Mouse (Mus musculus): Measurements from ENCODE around the gene Man2a1. TPM values are rescaled to one million over a fixed set of nuclear protein-coding genes. Genes with fewer than 3 reads are reported as not detected.

Man2a1 gene
- polyA plus RNA-seq, 1 experiment from 2014 or later: 13.7 TPM

GRCm38 (mm10) chr17:64725214-64725613 is 124.7 kb downstream of the Man2a1 start:
- H3K9ac ChIP-seq (ENCODE audit: low read length): no peak overlapping the region
- ATAC-seq (ENCODE audit: insufficient read depth, low FRiP score): no peak
- H3K27me3 ChIP-seq (ENCODE audit: control insufficient read depth, insufficient read depth, low read length): no peaks in the 10 kb centered on the region
- WGBS: 83% methylated on average over 3 of the region's 3 CpGs
- no peak overlapping the region for H3K27ac ChIP-seq (ENCODE audit: low read length)
- H3K4me1 ChIP-seq (ENCODE audit: control insufficient read depth, insufficient read depth, low read length): no peaks in the 10 kb centered on the region
- no peak overlapping the region for H3K4me3 ChIP-seq (replicated peaks; ENCODE audit: low read length)
- no peaks in the 10 kb centered on the region for H3K9me3 ChIP-seq (replicated peaks; ENCODE audit: control insufficient read depth, low read length)
- H3K36me3 ChIP-seq (ENCODE audit: control insufficient read depth, insufficient read depth, low read length): no peaks in the 10 kb centered on the region
- H3K4me2 ChIP-seq (ENCODE audit: low read depth, low read length): no peak overlapping the region

DNA sequence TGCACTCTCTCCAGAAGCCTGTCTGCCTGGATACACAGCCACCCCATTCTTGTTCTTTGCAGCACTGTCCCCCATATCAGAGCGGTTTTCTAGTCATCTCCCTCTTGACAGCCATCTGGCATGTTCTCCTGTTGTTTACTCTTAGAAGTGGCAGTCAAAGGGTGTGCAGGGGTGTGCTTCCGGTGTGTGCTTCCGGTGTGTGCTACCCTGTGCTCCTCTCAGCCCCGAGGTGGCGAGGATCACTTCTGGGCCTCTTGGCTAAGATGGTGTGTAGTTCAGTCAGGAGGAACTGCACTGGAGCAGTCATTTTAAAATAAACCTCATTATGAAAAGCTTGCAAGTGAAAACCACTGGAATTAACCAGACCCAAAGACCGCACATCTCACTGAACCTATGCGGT is 125.5 kb downstream of the Man2a1 start:
- Histone ChIP-seq H3K4me1 (ENCODE audit: control insufficient read depth, insufficient read depth, low read length) (no peaks in the 10 kb centered on the region), H3K9me3 (replicated peaks; ENCODE audit: control insufficient read depth, low read length) (no peaks in the 10 kb centered on the region), H3K27me3 (ENCODE audit: control insufficient read depth, insufficient read depth, low read length) (no peaks in the 10 kb centered on the region), H3K4me2 (ENCODE audit: low read depth, low read length) (no peak overlapping the region), H3K4me3 (replicated peaks; ENCODE audit: low read length) (no peak overlapping the region), H3K9ac (ENCODE audit: low read length) (no peak overlapping the region), H3K36me3 (ENCODE audit: control insufficient read depth, insufficient read depth, low read length) (no peaks in the 10 kb centered on the region), H3K27ac (ENCODE audit: low read length) (no peak overlapping the region)
- 83% methylated on average over 7 of the region's 7 CpGs for WGBS
- ATAC-seq (ENCODE audit: insufficient read depth, low FRiP score): no peak

- Histone ChIP-seq H3K4me1 (ENCODE audit: control insufficient read depth, insufficient read depth, low read length) (no peaks in the 10 kb centered on the region), H3K9me3 (replicated peaks; ENCODE audit: control insufficient read depth, low read length) (no peaks in the 10 kb centered on the region), H3K4me3 (replicated peaks; ENCODE audit: low read length) (no peak overlapping the region), H3K4me2 (ENCODE audit: low read depth, low read length) (no peak overlapping the region), H3K27me3 (ENCODE audit: control insufficient read depth, insufficient read depth, low read length) (no peaks in the 10 kb centered on the region), H3K27ac (ENCODE audit: low read length) (no peak overlapping the region), H3K36me3 (ENCODE audit: control insufficient read depth, insufficient read depth, low read length) (0 out of 2 replicates have a peak, but pooled peaks cover 17% of the 10 kb centered on the region), H3K9ac (ENCODE audit: low read length) (no peak overlapping the region)
- 90% methylated on average over 4 of the region's 4 CpGs for WGBS
- no peak for ATAC-seq (ENCODE audit: insufficient read depth, low FRiP score)
These were observed 135.0 kb downstream of the Man2a1 start for GRCm38 (mm10) chr17:64735492-64735891.

- H3K4me3 ChIP-seq (replicated peaks; ENCODE audit: low read length): no peak overlapping the region
- no peaks in the 10 kb centered on the region for H3K9me3 ChIP-seq (replicated peaks; ENCODE audit: control insufficient read depth, low read length)
- WGBS: 50% methylated on average over 1 of the region's 1 CpGs
- H3K4me2 ChIP-seq (ENCODE audit: low read depth, low read length): no peak overlapping the region
- no peak for ATAC-seq (ENCODE audit: insufficient read depth, low FRiP score)
- no peak overlapping the region for H3K9ac ChIP-seq (ENCODE audit: low read length)
- no peaks in the 10 kb centered on the region for H3K27me3 ChIP-seq (ENCODE audit: control insufficient read depth, insufficient read depth, low read length)
- H3K4me1 ChIP-seq (ENCODE audit: control insufficient read depth, insufficient read depth, low read length): no peaks in the 10 kb centered on the region
- H3K36me3 ChIP-seq (ENCODE audit: control insufficient read depth, insufficient read depth, low read length): peaks cover 23% of the 10 kb centered on the region
- no peak overlapping the region for H3K27ac ChIP-seq (ENCODE audit: low read length)
These were observed 137.4 kb downstream of the Man2a1 start for GRCm38 (mm10) chr17:64737918-64738317.

DNA sequence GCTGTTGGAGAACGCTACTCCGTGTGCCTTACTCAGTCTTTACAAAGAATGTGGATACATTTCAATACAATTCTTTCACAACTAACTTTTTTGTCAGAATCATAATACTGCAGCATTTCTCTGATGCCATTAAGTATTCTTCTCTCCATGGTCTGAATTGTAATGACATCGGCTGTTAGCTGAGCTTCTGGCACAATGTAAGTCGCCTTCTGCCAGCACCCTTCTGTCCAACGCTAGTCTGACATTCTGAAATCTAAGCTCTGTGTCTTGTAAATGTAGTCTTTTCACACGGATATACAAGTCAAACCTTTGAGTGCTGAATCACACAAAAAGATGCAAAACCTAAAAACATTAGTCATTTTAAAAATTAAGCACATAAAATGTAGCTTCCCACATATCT is 138.6 kb downstream of the Man2a1 start:
- H3K27ac ChIP-seq (ENCODE audit: low read length): no peak overlapping the region
- no peak overlapping the region for H3K9ac ChIP-seq (ENCODE audit: low read length)
- no peak overlapping the region for H3K4me3 ChIP-seq (replicated peaks; ENCODE audit: low read length)
- ATAC-seq (ENCODE audit: insufficient read depth, low FRiP score): no peak
- H3K4me2 ChIP-seq (ENCODE audit: low read depth, low read length): no peak overlapping the region
- no peaks in the 10 kb centered on the region for H3K27me3 ChIP-seq (ENCODE audit: control insufficient read depth, insufficient read depth, low read length)
- WGBS: 89% methylated on average over 6 of the region's 6 CpGs
- H3K36me3 ChIP-seq (ENCODE audit: control insufficient read depth, insufficient read depth, low read length): peaks cover 17% of the 10 kb centered on the region
- H3K9me3 ChIP-seq (replicated peaks; ENCODE audit: control insufficient read depth, low read length): no peaks in the 10 kb centered on the region
- no peaks in the 10 kb centered on the region for H3K4me1 ChIP-seq (ENCODE audit: control insufficient read depth, insufficient read depth, low read length)

DNA sequence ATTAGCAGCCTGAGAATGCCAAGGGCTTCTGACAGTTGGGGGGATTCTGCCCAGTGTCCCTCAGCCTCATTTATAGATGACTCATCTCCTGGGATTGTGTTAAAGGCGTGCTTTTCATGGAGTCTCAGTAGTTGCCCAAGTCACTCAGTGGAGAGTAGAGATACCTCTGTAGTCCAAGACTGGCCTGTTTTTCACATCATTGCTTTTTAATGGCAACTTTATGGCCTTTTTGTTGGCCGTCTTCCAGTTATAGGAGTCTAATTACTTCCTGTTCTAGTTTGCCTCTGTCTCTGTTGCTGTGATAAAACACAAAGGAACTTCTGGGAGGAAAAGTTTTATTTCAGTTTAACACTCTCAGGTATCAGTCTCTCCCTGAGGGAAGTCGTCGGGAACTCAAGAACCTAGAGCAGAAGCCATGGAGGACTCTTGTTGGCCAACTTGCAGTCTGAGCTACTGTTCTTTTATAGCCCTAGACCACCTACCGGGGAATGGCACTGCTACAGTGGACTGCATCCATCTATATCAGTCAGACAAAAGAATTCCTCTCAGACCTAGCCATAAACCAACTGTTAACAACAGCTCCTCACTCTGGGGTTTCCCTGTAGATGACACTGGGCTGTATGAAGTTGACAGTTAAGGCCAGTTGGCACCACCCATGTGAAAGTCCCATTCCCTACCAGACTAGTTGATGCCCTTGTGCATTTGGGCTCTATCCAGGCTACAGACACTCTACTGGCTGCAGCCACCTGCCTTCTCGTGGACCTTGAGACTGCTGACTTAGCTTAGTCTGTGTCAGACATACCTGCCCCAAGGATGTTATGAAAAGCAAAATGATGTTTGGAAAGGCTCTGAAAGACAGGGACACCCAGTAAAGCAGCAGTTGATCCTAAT is 142.4 kb downstream of the Man2a1 start:
- H3K27me3 ChIP-seq (ENCODE audit: control insufficient read depth, insufficient read depth, low read length): no peaks in the 10 kb centered on the region
- no peak overlapping the region for H3K4me2 ChIP-seq (ENCODE audit: low read depth, low read length)

DNA sequence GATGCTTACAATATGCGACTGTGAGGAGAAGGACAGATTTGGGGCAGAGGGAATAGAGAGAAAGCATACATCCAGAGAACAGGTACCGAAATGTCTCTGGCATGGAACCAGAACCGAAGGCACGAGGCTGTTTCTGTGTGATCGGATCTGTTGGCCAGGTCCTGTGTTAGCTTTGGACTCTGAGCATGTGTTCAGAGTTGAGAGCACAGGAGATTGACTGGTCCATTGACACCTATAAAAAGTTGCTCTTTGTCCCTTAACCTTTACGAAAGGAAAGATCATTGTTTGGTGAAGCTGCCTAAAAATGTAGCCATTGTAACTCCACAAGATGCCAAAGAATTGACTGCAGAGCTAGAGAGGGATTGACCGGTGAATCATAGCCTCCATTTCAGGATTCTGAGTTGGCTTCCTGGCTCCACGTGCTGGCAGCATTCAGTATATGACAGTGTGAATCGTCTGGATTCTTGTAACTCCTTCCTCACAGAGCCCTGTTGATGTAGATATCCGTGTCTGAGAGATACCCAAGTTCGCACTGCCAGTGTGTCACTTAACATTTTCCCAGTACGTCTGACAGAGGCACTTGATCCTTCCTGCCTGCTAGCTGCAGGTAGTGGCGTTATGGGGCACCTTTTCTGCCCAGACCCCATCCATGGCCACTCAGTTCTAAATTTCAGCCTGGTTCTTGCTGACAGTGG is 143.2 kb downstream of the Man2a1 start:
- no peaks in the 10 kb centered on the region for H3K27me3 ChIP-seq (ENCODE audit: control insufficient read depth, insufficient read depth, low read length)
- peaks cover 18% of the 10 kb centered on the region for H3K36me3 ChIP-seq (ENCODE audit: control insufficient read depth, insufficient read depth, low read length)
- 93% methylated on average over 13 of the region's 13 CpGs for WGBS
- H3K4me1 ChIP-seq (ENCODE audit: control insufficient read depth, insufficient read depth, low read length): no peaks in the 10 kb centered on the region
- no peak for ATAC-seq (ENCODE audit: insufficient read depth, low FRiP score)
- no peak overlapping the region for H3K9ac ChIP-seq (ENCODE audit: low read length)
- H3K27ac ChIP-seq (ENCODE audit: low read length): no peak overlapping the region
- no peak overlapping the region for H3K4me3 ChIP-seq (replicated peaks; ENCODE audit: low read length)
- H3K4me2 ChIP-seq (ENCODE audit: low read depth, low read length): no peak overlapping the region
- H3K9me3 ChIP-seq (replicated peaks; ENCODE audit: control insufficient read depth, low read length): peaks cover 5% of the 10 kb centered on the region; the same call in 1 of the 2 replicates

More for the DNA sequence above, 142.4 kb downstream of the Man2a1 start:
- Histone ChIP-seq H3K9ac (ENCODE audit: low read length) (no peak overlapping the region), H3K4me1 (ENCODE audit: control insufficient read depth, insufficient read depth, low read length) (no peaks in the 10 kb centered on the region), H3K36me3 (ENCODE audit: control insufficient read depth, insufficient read depth, low read length) (peaks cover 24% of the 10 kb centered on the region), H3K9me3 (replicated peaks; ENCODE audit: control insufficient read depth, low read length) (peaks cover 5% of the 10 kb centered on the region; the same call in 1 of the 2 replicates), H3K27ac (ENCODE audit: low read length) (no peak overlapping the region), H3K4me3 (replicated peaks; ENCODE audit: low read length) (no peak overlapping the region)
- WGBS: 82% methylated on average over 6 of the region's 6 CpGs
- ATAC-seq (ENCODE audit: insufficient read depth, low FRiP score): no peak

DNA sequence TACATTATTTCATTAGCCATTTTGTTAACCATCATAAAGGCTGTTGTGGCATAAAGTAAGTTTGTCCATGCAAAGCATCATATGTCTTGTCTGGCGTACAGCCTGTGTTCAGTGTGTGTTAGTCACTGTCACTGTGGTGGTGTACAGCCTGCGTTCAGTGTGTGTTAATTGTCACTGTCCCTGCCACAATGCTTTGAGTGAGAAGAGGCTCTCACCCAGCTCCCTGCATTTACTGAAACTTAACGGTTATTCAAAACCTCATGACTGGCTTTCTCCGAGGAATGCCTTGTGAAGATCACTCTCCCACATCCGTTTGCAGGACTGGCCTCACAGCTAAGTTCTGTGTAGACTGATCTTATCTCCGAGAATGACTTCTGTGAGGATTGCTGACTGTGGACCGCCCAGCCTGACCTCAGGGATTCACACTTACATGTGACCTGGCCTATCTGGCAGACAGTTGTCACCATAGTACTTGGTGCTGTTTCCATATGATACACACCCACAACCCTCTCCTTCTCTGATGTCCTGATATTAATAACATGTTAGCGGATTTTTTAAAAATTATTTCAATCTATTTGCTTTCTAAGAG is 146.2 kb downstream of the Man2a1 start:
- Histone ChIP-seq H3K4me3 (replicated peaks; ENCODE audit: low read length) (no peak overlapping the region), H3K9me3 (replicated peaks; ENCODE audit: control insufficient read depth, low read length) (peaks cover 5% of the 10 kb centered on the region; the same call in 1 of the 2 replicates), H3K9ac (ENCODE audit: low read length) (no peak overlapping the region), H3K27me3 (ENCODE audit: control insufficient read depth, insufficient read depth, low read length) (no peaks in the 10 kb centered on the region), H3K27ac (ENCODE audit: low read length) (no peak overlapping the region), H3K36me3 (ENCODE audit: control insufficient read depth, insufficient read depth, low read length) (peaks cover 14% of the 10 kb centered on the region), H3K4me2 (ENCODE audit: low read depth, low read length) (no peak overlapping the region), H3K4me1 (ENCODE audit: control insufficient read depth, insufficient read depth, low read length) (no peaks in the 10 kb centered on the region)
- 73% methylated on average over 8 of the region's 8 CpGs for WGBS
- ATAC-seq (ENCODE audit: insufficient read depth, low FRiP score): no peak

DNA sequence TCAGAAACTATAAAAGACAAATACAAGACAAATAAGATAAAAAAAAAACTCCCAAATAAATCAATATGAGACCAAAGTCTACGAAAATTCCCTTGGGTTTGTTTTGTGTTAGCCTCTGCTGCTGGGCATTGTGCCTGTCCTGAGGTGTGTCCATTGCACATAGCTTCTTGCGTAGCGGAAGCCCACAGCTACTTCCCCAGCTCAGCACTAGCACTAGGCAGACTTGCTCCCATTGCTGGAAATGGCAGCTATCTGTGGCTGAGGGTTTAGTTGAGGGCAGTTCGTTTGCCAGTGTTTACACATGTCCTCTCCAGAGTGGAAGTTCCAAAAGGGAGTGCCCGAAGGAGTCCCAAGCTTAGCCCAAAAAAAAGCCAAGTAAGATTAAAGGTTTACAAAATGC is 146.9 kb downstream of the Man2a1 start:
- no peak overlapping the region for H3K9ac ChIP-seq (ENCODE audit: low read length)
- no peaks in the 10 kb centered on the region for H3K4me1 ChIP-seq (ENCODE audit: control insufficient read depth, insufficient read depth, low read length)
- H3K4me2 ChIP-seq (ENCODE audit: low read depth, low read length): no peak overlapping the region
- no peak for ATAC-seq (ENCODE audit: insufficient read depth, low FRiP score)
- H3K27ac ChIP-seq (ENCODE audit: low read length): no peak overlapping the region
- peaks cover 5% of the 10 kb centered on the region; the same call in 1 of the 2 replicates for H3K9me3 ChIP-seq (replicated peaks; ENCODE audit: control insufficient read depth, low read length)
- H3K27me3 ChIP-seq (ENCODE audit: control insufficient read depth, insufficient read depth, low read length): no peaks in the 10 kb centered on the region
- peaks cover 14% of the 10 kb centered on the region for H3K36me3 ChIP-seq (ENCODE audit: control insufficient read depth, insufficient read depth, low read length)
- WGBS: 55% methylated on average over 5 of the region's 5 CpGs
- H3K4me3 ChIP-seq (replicated peaks; ENCODE audit: low read length): no peak overlapping the region
